Mouse (Mus musculus) lung, embryonic 16.5 days (tissue): Measurements from ENCODE around the gene Grb10. TPM values are rescaled to one million over a fixed set of nuclear protein-coding genes. Genes with fewer than 3 reads are reported as not detected.

ENCODE experiments used
- ATAC-seq: fragments of 200-750 bp; cut with Nextera tagmentation; 2 replicates; pipeline ENCODE4 v1.8.0; 2017; ENCODE audit warnings: low read depth, mild to moderate bottlenecking, moderate library complexity
- H3K27ac ChIP-seq: fragments of 300-500 bp; sonication (generic); 2 replicates; pipeline ENCODE4 v1.5.1; 2014; ENCODE audit warnings: mild to moderate bottlenecking, control low read depth, low read length
- H3K27me3 ChIP-seq: fragments of 300-500 bp; sonication (generic); 2 replicates; pipeline ENCODE4 v1.6.1; 2014; ENCODE audit warnings: low read depth, low read length, mixed read lengths; ENCODE audit not compliant: control insufficient read depth, insufficient read depth
- H3K36me3 ChIP-seq: fragments of 300-500 bp; sonication (generic); 2 replicates; pipeline ENCODE4 v1.6.1; 2014; ENCODE audit warnings: low read length; ENCODE audit not compliant: control insufficient read depth, insufficient read depth
- H3K4me1 ChIP-seq: fragments of 300-500 bp; sonication (generic); replicated peaks from 2 replicates; pipeline ENCODE4 v1.6.1; 2014; ENCODE audit warnings: low read length, mixed read lengths; ENCODE audit not compliant: control insufficient read depth, insufficient read depth
- H3K4me2 ChIP-seq: fragments of 300-500 bp; sonication (generic); 2 replicates; pipeline ENCODE4 v1.6.1; 2014; ENCODE audit warnings: low read depth, low read length, control low read depth
- H3K4me3 ChIP-seq: fragments of 300-500 bp; sonication (generic); 2 replicates; pipeline ENCODE4 v1.5.1; 2014; ENCODE audit warnings: mild to moderate bottlenecking, low read length, control low read depth
- H3K9ac ChIP-seq: fragments of 300-500 bp; sonication (generic); 2 replicates; pipeline ENCODE4 v1.6.1; 2014; ENCODE audit warnings: low read length, control low read depth
- H3K9me3 ChIP-seq: fragments of 300-500 bp; sonication (generic); 2 replicates; pipeline ENCODE4 v1.6.1; 2016; ENCODE audit warnings: low read length; ENCODE audit not compliant: control insufficient read depth
- WGBS: fragments of 180-500 bp; shearing (Covaris S2); extraction: QIAGEN DNeasy Blood & Tissue Kit; methylation state at CpG from one replicate; pipeline ENCODE4 v1.1.7; 2014; 5-methylcytosine and 5-hydroxymethylcytosine counted together
- polyA plus RNA-seq: library from polyadenylated mRNA; unstranded; fragments of >200 nt; fragmentation: Nextera tagmentation; extraction: Ambion mirVana; gene quantifications from 2 replicates; pipeline ENCODE4 v1.2.1, GENCODE M21; 2015

The Grb10 gene
- polyA plus RNA-seq, 1 experiment from 2014 or later: 579 TPM

DNA sequence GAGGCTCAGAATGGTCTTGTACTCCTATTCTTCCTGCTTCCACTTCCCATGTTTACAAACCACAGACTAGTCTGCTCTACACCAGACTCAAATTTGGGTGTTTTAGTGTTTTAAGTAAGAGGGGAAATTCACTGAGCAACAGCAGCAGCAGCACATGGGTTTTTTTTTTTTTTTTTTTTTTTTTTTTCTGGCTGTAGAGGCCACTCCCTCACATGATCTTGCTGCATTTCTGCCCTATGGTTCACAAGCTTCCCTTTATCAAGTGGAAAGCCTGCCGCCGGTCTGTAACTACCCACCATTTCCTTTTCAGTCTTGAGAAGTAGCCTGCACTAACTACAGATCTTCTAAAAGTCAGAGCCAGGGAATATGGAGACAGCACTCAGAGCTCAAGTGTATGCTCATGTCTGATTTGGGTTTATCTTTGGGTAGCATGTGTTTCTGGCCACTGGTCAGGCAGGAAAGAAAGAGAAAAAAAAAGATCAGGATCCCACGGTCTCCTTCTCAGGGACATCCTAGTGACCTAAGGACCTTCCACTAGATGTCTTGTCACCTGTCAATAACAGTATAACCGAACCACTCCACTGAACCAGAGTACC is 152.0 kb downstream of the Grb10 start:
- Histone ChIP-seq H3K36me3 (no peaks in the 10 kb centered on the region), H3K4me1 (peaks cover 27% of the 10 kb centered on the region), H3K27ac (peak overlapping the region; percentile 78), H3K9ac (no peak overlapping the region), H3K4me3 (no peak overlapping the region), H3K27me3 (no peaks in the 10 kb centered on the region), H3K9me3 (no peaks in the 10 kb centered on the region), H3K4me2 (no peak overlapping the region)
- ATAC-seq: 0 out of 2 replicates have a peak, but pooled peaks have one; percentile 13
- WGBS: 29% methylated on average over 4 of the region's 4 CpGs

- WGBS: 28% methylated on average over 3 of the region's 3 CpGs
Measured at GRCm38 (mm10) chr11:11885921-11886320, 152.6 kb downstream of the Grb10 start.

DNA sequence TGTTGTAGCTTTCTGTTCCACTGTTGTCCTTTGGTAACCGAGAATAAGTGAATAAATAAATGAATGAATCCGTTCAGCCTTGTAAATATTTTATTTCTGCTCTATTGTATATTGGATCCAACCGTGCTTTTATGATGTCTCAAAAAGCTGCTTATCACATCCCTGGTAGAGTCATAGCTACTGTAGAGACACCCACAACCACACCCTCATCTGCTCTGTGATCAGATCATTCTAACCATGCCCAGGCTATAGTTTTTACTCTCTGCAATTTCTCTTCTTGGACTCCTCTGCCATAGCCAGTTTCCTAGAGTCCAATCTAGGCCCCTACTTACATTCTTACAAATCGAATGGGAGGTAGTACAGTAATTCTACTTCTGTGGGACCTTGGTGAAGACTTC is 153.2 kb downstream of the Grb10 start:
- H3K9me3 ChIP-seq: no peaks in the 10 kb centered on the region
- no peak overlapping the region for H3K4me2 ChIP-seq
- ATAC-seq: no peak
- H3K4me1 ChIP-seq: peaks cover 34% of the 10 kb centered on the region
- no peaks in the 10 kb centered on the region for H3K27me3 ChIP-seq
- no peak overlapping the region; the same call in 1 of the 2 replicates for H3K9ac ChIP-seq
- H3K36me3 ChIP-seq: no peaks in the 10 kb centered on the region
- peak overlapping the region; percentile 90 for H3K27ac ChIP-seq
- H3K4me3 ChIP-seq: no peak overlapping the region
- WGBS: 47% methylated on average over 4 of the region's 4 CpGs

More at GRCm38 (mm10) chr11:11885921-11886320, 152.6 kb downstream of the Grb10 start:
- no peaks in the 10 kb centered on the region for H3K36me3 ChIP-seq
- H3K9ac ChIP-seq: no peak overlapping the region
- H3K27me3 ChIP-seq: no peaks in the 10 kb centered on the region
- H3K4me1 ChIP-seq: peaks cover 31% of the 10 kb centered on the region
- no peak overlapping the region for H3K4me2 ChIP-seq
- ATAC-seq: no peak
- H3K27ac ChIP-seq: peak overlapping the region; percentile 90
- no peak overlapping the region for H3K4me3 ChIP-seq
- no peaks in the 10 kb centered on the region for H3K9me3 ChIP-seq

DNA sequence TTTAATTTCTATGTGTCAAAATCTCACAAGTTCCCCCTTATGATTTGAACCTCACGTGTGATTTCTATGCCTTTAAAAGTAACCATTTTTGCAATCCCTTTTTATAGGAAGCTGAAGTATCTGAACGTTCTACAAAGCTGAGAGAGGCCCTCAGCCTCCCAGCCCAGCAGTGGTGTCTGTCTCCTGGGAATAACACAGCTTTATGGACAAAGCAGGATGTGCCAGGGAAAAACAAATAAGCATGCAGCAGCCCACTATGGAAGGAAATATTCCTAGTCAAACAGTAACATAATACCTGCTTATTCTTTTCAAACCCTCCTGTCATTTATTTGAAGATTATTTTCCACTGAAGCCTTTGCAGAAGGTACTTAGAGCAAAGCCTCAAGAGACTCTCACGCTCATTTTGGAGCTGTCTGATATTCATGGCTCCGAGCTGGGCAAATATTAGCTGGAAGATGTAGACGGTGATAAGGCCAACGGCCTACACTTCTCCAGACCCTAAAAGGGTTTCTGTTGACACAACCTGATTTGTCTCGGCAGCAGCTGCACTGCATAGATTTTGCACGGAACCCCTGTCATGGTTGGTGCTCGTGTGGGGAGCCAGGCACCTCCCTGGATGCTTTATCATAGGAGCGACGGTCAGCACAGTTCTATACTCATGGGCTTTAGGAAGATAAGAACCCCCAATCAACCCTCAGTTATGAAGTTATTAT is 153.8 kb downstream of the Grb10 start:
- Histone ChIP-seq H3K9ac (no peak overlapping the region), H3K4me2 (no peak overlapping the region)
- whole genome bisulfite sequencing: 29% methylated on average over 11 of the region's 11 CpGs

GRCm38 (mm10) chr11:11881783-11882155 is 156.7 kb downstream of the Grb10 start:
- H3K9ac ChIP-seq: no peak overlapping the region

More for the DNA sequence above, 153.8 kb downstream of the Grb10 start:
- Histone ChIP-seq H3K4me3 (no peak overlapping the region), H3K36me3 (no peaks in the 10 kb centered on the region), H3K9me3 (no peaks in the 10 kb centered on the region), H3K27ac (peak overlapping the region; percentile 90), H3K4me1 (peaks cover 34% of the 10 kb centered on the region), H3K27me3 (no peaks in the 10 kb centered on the region)
- peak; percentile 84 for ATAC-seq

GRCm38 (mm10) chr11:11881026-11881782 is 157.3 kb downstream of the Grb10 start:
- no peak overlapping the region for H3K4me2 ChIP-seq
- no peak overlapping the region for H3K9ac ChIP-seq
- peak overlapping the region; percentile 24; the same call in 1 of the 2 replicates for H3K27ac ChIP-seq

More at GRCm38 (mm10) chr11:11881783-11882155, 156.7 kb downstream of the Grb10 start:
- no peak for ATAC-seq
- Histone ChIP-seq H3K9me3 (no peaks in the 10 kb centered on the region), H3K27ac (no peak overlapping the region), H3K4me3 (no peak overlapping the region), H3K4me2 (no peak overlapping the region), H3K4me1 (peaks cover 46% of the 10 kb centered on the region), H3K27me3 (no peaks in the 10 kb centered on the region), H3K36me3 (no peaks in the 10 kb centered on the region)
- 48% methylated on average over 1 of the region's 1 CpGs for WGBS

More at GRCm38 (mm10) chr11:11881026-11881782, 157.3 kb downstream of the Grb10 start:
- no peak for ATAC-seq
- H3K4me1 ChIP-seq: peaks cover 42% of the 10 kb centered on the region
- no peaks in the 10 kb centered on the region for H3K27me3 ChIP-seq
- H3K36me3 ChIP-seq: no peaks in the 10 kb centered on the region
- H3K4me3 ChIP-seq: no peak overlapping the region
- WGBS: 37% methylated on average over 13 of the region's 13 CpGs
- no peaks in the 10 kb centered on the region for H3K9me3 ChIP-seq

Other genes starting within 250 kb of the Grb10 start
- gene Fignl1, start 229.7 kb downstream of the Grb10 start, polyA plus RNA-seq: 76.6 and 79.4 TPM in 2 replicates
- gene Ddc, start 140.5 kb downstream of the Grb10 start, polyA plus RNA-seq: 15.9 and 17.7 TPM in 2 replicates